Mouse (Mus musculus) induced T-regulatory cell, adult 2 months (primary cell): Measurements from ENCODE around the gene Runx2.

Experiments
- DNase-seq: peaks from one replicate; pipeline ENCODE4 v3.0.0-alpha.2; 2012; ENCODE audit warnings: low read depth

The Runx2 gene

GRCm38 (mm10) chr17:44588020-44588419 lies 226.6 kb downstream of the Runx2 start:
- no peak for DNase-seq

- DNase-seq, result no peak
These were observed 228.4 kb downstream of the Runx2 start for GRCm38 (mm10) chr17:44586196-44586595.

GRCm38 (mm10) chr17:44584781-44585180 lies 229.8 kb downstream of the Runx2 start:
- DNase-seq, result no peak

DNA sequence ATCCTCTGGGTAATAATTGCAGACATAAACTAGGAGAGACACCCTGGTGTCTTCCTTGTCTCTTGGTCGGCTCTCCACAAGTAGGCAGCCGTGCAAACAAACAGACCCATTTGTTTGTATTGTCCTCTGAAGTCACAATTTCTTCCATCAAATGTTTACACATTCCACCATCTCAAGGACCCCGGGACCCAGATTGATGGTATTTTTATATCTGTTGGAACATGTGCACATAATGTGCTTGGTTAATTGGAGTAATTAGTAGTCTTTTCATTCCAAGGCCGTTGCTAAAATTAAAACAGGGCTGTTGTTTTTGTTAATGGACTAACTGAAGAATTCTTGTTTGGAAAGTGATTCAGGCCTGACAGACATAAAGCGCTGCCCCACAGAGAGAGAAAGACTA lies 236.8 kb downstream of the Runx2 start:
- no peak for DNase-seq

- DNase-seq, result no peak
These were observed 243.7 kb downstream of the Runx2 start for GRCm38 (mm10) chr17:44570899-44571298.

- DNase-seq, result peak; percentile 87
These were observed 245.5 kb downstream of the Runx2 start for GRCm38 (mm10) chr17:44569020-44569621.

DNA sequence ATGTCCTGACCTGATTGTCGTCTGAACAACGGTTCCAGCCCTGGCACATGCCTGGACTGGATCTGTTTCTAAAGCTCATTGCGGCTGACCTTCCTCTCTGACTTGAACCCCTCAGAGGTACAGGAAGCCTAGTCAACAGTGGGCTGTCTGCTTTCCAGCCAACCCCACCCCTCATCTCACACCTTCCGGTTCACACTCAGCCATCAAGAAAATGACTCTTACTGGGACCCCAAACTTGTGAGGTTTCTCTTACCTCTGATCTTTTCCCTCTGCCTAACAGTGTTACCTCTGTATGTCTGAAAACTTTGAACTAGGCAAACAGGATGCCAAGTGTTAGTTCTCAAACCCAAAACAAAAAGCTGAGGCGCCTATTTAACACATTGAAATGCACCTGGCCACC lies 247.6 kb downstream of the Runx2 start:
- DNase-seq, result peak; percentile 66

GRCm38 (mm10) chr17:44565884-44566515 lies 248.6 kb downstream of the Runx2 start:
- peak; percentile 58 for DNase-seq

DNA sequence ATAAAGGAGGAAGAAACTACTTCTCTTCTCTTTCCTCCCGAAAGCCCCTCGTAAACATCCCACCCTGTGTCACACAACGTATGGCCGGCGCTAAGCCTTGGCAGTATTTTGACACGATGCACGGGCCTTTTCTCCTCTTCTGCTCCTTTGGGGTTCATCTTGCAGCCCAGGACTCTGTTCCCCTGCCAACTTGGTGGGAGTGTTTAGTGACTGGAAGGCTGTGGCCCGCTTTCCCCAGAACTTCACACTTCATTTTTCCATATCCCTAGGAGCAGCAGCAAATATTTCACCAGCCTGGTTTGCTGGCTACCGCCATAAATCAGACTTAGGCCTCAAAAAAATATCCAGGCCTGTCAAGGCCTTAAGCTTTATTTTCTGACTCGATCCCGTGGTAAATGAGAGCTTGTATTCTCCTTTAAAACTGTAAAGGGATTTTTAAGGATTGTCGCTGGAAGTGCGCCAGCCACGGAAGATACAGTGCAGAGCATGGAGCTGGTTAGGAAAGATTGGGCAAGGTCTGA lies 249.2 kb downstream of the Runx2 start:
- DNase-seq, result peak; percentile 15

DNA sequence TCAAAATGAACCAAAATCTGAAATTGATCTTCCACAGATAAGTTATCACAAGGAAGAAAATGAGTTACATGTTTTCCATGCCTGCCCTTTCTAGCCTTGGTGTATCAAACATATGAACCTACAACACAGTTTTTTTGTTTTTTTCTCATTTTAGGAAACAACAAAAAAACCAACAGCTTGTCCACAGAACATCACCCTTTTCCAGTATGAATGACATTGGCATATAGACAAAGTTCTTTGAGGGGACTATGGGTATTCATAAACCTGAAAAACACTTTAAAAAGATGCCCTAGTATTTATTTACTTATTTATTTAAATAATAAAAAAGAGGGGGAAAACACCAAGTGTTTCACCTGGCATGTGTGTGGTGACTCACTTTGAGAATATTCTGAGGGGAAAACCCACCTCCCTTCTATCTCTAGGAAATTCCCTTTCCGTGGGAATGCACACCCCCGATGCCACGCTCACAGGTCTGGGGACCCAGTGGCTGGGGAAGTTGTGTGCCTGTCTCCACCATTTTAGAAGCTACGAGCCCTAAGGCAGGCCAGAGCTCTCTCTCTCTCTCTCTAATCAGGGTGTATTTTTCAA lies 249.9 kb downstream of the Runx2 start:
- DNase-seq, result peak; percentile 65

GRCm38 (mm10) chr17:44560016-44560415 lies 254.6 kb downstream of the Runx2 start:
- DNase-seq, result no peak

DNA sequence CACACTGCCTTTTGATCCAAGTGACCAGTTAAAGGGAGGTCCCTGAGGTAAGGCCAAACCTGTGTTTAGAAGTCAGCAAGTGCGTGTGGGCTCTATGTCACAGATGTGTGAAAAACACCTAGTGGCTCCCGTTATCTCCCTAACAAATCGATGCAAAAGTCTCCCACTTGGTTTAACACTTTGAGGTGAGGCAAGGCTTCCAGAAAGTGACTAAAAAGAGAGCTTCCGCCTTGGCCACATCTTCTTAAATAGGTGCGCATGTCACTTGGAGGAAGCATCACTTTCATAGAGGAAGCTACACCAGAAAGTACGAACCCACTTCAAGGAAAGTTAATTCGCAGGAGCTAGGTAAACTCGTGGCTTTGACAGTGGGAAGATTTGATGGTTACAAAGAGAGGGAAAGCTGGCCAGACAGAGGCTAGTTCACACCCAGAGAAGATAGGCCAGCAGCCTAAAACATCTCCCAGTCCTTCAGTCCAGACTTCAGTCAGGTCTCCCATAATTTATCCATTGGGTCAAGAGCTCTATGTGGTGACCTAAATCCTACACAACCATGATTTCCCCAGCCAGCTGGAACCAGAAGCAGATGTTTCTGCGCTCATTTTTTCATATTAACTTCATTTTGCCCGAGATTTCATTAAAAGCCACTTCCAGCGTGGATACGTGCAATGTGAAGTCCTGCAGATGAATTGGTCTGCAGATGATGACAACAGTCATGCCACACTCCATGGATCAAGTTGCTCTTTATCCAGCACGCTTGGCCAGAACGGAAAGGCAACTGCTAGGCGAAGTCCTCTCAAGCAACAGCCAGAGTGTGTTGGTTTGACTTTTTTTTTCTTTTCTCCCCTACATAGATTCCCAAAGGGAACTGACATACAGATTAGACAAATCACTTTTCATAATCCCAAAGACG lies 257.1 kb downstream of the Runx2 start:
- peak; percentile 87 for DNase-seq

- DNase-seq, result peak; percentile 25
These were observed 259.7 kb downstream of the Runx2 start for GRCm38 (mm10) chr17:44554941-44555340.

- no peak for DNase-seq
These were observed 265.0 kb downstream of the Runx2 start for GRCm38 (mm10) chr17:44549551-44549950.

DNA sequence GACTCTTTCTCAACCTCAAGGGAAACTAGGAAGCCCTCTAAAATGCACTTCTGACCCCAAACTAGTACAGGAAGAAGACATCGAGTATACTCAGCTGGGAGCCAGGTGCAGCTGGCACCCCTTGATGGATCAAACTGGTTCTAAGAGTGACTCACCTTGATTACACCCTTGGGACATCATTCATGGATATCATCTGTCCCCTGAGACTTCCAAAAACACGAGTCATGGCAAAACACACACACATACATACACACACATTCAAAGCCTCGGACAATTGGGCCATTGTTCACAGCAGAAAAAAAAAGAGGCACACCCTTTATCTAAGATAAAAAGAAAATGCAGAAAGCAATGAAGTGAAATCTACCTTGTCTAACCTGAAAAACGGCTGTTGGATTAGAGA lies 266.7 kb downstream of the Runx2 start:
- DNase-seq, result no peak

- DNase-seq, result no peak
These were observed 267.8 kb downstream of the Runx2 start for GRCm38 (mm10) chr17:44546801-44547200.

DNA sequence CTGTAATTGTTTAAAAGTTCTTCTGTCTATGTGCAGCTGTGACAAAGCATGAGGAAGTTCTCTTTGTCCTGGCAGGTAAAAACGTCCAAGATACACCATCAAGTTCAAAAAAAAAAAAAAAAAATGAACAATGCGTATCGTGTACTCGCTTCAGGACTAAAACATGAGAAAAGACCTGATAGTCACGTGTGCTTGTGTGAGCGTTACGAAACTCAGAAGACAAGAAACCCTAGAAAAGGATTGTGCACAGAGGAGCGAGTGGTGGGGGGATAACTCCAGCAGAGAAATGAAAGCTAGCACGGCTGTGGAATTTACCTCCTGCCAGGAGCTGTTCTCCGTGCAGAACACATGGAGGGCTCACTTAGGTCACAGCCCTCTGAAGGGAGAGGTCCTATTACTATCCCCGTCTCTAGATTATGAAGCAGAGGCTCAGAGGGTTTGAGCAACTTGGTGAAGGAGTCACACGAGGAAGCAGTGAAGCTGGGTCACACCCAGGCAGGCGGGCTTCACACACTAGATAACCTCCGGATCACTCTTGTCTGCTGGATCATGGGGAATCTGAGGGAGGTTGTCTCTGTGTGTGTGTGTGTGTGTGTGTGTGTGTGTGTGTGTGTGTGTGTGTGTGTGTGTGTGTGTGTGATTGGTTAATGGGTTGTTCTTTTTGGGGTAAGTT lies 269.3 kb downstream of the Runx2 start:
- no peak for DNase-seq

DNA sequence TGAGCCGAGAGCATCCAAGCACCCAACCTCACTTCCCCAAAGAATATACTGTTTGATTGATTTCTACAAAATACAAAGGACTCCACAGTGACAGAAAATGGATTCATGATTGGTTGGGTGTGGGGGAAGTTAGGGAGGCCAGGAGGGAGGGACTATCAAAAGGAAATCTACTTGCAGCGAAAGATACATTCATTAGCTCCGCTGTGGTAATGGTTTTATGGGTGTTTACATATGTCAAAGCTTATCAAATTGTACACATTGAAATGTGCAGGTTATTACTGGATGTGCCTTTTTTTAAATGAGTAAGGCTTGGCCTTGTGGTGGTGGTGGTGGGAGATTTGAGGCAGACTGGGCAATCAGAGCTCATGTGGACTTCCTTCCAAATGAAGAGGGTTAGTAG lies 271.9 kb downstream of the Runx2 start:
- no peak for DNase-seq

DNA sequence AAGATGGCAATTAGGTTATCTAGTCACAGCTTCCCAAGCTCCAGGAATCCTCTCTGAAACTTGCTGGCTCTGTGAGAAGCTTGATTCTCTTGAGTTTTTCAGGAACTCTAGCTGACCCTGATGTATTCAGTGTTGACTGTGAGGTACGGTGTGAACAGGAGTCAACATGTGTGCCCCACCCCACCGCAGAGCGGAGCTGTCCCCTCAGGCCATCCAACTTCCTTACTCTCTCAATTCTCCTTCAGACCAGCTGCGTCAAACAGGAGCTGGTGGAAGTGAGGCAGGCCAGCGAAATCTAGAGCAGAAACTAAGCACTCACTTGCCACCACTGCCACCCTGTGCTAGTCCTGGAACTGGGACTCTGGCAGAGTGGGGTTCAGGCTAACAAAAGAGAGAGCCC lies 273.9 kb downstream of the Runx2 start:
- DNase-seq, result no peak

DNA sequence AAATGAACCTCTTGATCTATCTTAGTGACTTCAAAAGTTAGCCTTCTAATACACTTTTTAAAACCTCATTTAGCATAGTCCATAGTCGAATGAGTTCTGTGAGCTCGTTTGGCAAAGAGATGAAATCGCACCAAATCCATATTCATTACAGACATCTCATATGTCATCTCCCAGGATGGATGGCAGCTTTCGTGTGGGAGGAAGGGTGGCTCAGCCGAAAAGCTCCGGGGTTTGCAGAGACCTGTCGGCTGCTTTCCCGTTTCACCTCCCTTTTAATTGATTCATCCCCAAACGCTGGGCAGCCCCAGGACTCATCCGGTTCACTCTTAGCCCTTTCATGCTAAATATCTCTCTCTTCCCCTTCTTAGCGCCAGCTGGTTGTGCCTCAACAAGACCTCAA lies 275.7 kb downstream of the Runx2 start:
- no peak for DNase-seq

GRCm38 (mm10) chr17:44530000-44530399 lies 284.6 kb downstream of the Runx2 start:
- peak; percentile 65 for DNase-seq

- DNase-seq, result no peak
These were observed 286.0 kb downstream of the Runx2 start for GRCm38 (mm10) chr17:44528617-44529016.
